Mouse (Mus musculus) midbrain, embryonic 11.5 days (tissue): Measurements from ENCODE around the gene Tuba1b. TPM values are rescaled to one million over a fixed set of nuclear protein-coding genes. Genes with fewer than 3 reads are reported as not detected.
"Not testable (repeated sequence)": the region's sequence is repeated elsewhere in the genome, so short reads cannot be mapped to it uniquely, and the experiment has no call there.

Experiments
- ATAC-seq: fragments of 200-750 bp; cut with Nextera tagmentation; 2 replicates; pipeline ENCODE4 v1.8.0; 2017; ENCODE audit warnings: moderate TSS enrichment, moderate library complexity; ENCODE audit not compliant: low FRiP score
- DNase-seq: peaks from one replicate; pipeline ENCODE4 v3.0.0; 2015; ENCODE audit warnings: low spot score; ENCODE audit errors: missing footprints
- H3K27ac ChIP-seq: fragments of 300-500 bp; sonication (generic); 2 replicates; pipeline ENCODE4 v1.5.1; 2014; ENCODE audit warnings: low read depth, low read length
- H3K27me3 ChIP-seq: fragments of 300-500 bp; sonication (generic); 2 replicates; pipeline ENCODE4 v1.6.1; 2014; ENCODE audit warnings: mild to moderate bottlenecking, low read length, moderate library complexity, mixed read lengths; ENCODE audit not compliant: control insufficient read depth, insufficient read depth
- H3K36me3 ChIP-seq: fragments of 300-500 bp; sonication (generic); 2 replicates; pipeline ENCODE4 v1.6.1; 2014; ENCODE audit warnings: mild to moderate bottlenecking, low read length, moderate library complexity, mixed read lengths; ENCODE audit not compliant: control insufficient read depth, insufficient read depth
- H3K4me1 ChIP-seq: fragments of 300-500 bp; sonication (generic); 2 replicates; pipeline ENCODE4 v1.6.1; 2014; ENCODE audit warnings: low read length; ENCODE audit not compliant: control insufficient read depth, insufficient read depth
- H3K4me2 ChIP-seq: fragments of 300-500 bp; sonication (generic); 2 replicates; pipeline ENCODE4 v1.6.1; 2014; ENCODE audit warnings: mild to moderate bottlenecking, moderate library complexity
- H3K4me3 ChIP-seq: fragments of 300-500 bp; sonication (generic); 2 replicates; pipeline ENCODE4 v1.5.1; 2014; ENCODE audit warnings: low read depth, low read length
- H3K9ac ChIP-seq: fragments of 300-500 bp; sonication (generic); 2 replicates; pipeline ENCODE4 v1.6.1; 2014; ENCODE audit warnings: low read length
- H3K9me3 ChIP-seq: fragments of 300-500 bp; sonication (generic); 2 replicates; pipeline ENCODE4 v1.6.1; 2016; ENCODE audit warnings: low read length; ENCODE audit not compliant: control insufficient read depth
- WGBS: fragments of 180-500 bp; shearing (Covaris S2); extraction: QIAGEN DNeasy Blood & Tissue Kit; methylation state at CpG from one replicate; pipeline ENCODE4 v1.1.7; 2014; 5-methylcytosine and 5-hydroxymethylcytosine counted together
- polyA plus RNA-seq: library from polyadenylated mRNA; unstranded; fragments of >200 nt; fragmentation: Nextera tagmentation; extraction: Ambion mirVana; gene quantifications from 2 replicates; pipeline ENCODE4 v1.2.1, GENCODE M21; 2014

Gene Tuba1b
- polyA plus RNA-seq, 1 experiment from 2014 or later = 2,255 TPM

DNA sequence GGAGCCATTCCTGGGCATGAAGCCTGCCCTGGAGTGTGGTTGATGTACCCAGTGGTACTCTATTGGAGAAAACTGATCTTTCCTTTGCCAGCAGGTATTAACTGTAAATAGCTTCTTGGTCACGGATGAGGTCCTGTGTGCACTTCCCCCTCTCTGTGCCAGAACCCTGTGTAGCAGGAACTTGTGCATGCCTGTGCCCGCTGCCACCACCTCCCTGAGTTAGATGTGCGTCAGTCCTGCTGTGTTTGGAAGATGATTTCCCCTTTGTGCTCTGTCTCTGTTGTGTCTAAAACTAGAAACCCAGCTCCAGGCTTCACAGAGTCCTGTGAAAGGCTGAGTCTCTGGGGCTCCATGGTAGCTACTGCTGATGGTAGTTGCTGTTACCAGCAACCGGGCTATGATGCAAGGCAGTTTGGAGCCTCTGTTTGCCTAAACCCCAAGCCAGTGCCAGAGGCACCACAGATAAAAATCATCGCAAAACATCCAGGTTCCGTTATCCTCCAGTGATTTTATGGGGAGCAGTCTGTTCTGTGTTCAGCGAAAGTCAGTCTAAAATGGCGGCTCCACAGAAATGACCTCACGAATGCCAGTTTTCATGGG lies 38.8 kb upstream of the Tuba1b start:
- no peaks in the 10 kb centered on the region for H3K9me3 ChIP-seq
- no peak overlapping the region for H3K4me3 ChIP-seq
- H3K27ac ChIP-seq = no peak overlapping the region
- ATAC-seq (no peak), DNase-seq (no peak)
- H3K27me3 ChIP-seq = no peaks in the 10 kb centered on the region
- no peak overlapping the region for H3K4me2 ChIP-seq
- H3K9ac ChIP-seq = no peak overlapping the region
- 88% methylated on average over 9 of the region's 9 CpGs for whole genome bisulfite sequencing
- H3K36me3 ChIP-seq = no peaks in the 10 kb centered on the region
- H3K4me1 ChIP-seq = peaks cover 48% of the 10 kb centered on the region

DNA sequence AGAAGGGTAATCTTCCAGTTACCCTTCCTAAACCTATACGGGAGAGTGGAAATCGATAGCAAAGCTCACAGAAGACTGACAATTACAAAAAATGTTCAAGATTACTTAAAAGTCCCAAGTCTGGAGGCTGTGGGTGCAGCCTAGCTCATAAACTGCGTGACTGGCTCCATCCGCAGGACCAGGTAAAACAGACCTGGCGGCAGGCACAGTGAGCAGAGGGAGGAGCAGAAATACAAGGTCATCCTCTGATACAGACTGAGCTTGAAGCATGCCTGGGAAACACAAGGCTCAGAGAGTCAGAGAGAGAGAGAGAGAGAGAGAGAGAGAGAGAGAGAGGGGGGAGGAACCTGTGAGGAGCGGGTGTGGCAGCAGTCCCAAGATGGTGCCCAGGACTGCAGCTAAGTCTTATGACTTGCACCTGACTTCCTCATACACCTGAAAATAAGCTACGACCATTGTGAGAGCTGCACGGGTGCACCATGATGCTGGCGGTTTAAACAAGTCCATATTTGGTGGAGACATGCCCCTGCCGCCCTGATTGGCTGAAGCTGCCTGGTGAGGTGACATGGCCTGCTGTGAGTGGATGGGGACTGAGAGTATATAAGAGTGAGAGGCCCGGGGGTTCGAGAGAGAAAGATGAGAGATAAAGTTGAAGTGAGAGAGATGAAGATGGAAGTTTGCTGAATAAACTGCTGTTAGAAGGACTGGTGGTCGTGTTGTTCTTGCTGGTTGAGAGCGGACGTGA lies 37.4 kb upstream of the Tuba1b start:
- H3K4me3 ChIP-seq, H3K9me3 ChIP-seq, DNase-seq, H3K36me3 ChIP-seq, H3K27me3 ChIP-seq: not testable (repeated sequence)
- Histone ChIP-seq H3K9ac (peak overlapping the region; percentile 57), H3K27ac (peak overlapping the region; percentile 99), H3K4me1 (peaks cover 37% of the 10 kb centered on the region), H3K4me2 (peak overlapping the region; percentile 25)
- 66% methylated on average over 15 of the region's 15 CpGs for WGBS
- ATAC-seq = 0 out of 2 replicates have a peak, but pooled peaks have one; percentile 15

DNA sequence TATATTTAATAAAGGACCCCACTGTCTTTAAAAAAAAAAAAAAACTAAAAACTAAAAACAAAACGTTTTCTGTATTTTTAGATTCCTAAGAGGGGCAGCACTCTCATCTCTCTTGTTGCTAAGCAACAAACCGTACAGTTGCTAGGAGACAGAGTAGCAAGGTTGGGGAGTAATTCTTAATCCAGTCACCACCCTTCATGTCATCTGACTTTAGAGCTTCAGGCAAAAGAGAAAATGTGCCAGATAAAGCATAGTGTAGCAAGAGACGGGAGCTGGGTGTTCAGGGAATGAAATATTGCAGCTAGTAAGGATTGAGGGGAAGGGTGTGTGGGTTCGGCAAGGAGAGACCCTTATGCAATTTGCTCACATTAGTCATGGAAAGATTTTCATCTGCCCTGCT lies 36.7 kb upstream of the Tuba1b start:
- Histone ChIP-seq H3K4me2 (peak overlapping the region; percentile 25), H3K36me3 (no peaks in the 10 kb centered on the region), H3K4me1 (peaks cover 37% of the 10 kb centered on the region), H3K27me3 (no peaks in the 10 kb centered on the region), H3K4me3 (no peak overlapping the region), H3K9ac (peak overlapping the region; percentile 57), H3K9me3 (no peaks in the 10 kb centered on the region), H3K27ac (peak overlapping the region; percentile 99)
- DNase-seq (peak; percentile 95), ATAC-seq (peak; percentile 39; the same call in 1 of the 2 replicates)
- 9% methylated on average over 4 of the region's 4 CpGs for WGBS

DNA sequence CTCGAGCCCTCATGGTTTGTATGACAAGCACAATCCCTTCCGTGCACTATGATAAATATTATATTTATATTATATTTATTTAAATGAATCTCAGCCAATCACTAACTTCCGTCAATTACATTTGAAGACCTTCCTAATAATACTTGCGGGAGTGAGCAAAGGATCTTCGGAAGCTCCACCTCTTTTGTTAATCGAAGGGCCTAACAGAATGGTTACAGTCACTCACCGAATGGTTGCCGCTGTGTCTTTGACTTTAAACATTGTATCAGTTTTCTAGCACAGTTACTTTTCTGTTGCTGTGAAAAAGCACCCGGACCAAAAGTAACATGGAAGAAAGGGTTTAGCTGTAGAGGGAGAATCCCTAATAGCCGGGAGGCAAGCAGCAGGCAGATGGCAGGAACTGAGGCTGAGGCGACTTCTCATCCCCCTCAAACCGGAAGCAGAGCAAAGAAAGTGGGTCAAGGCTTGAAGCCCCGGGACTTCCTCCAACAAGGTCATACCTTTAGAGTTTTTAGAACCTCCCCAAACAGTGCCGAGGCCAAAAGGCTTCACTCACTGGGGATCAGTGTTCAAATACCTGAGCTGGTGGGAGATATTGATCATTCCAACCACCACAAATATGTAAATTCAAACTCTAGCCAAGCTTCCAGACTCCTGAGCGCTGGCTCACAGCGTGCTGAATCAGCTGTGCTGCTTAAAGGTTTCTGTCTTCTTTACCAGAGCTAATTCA lies 35.2 kb upstream of the Tuba1b start:
- no peaks in the 10 kb centered on the region for H3K9me3 ChIP-seq
- DNase-seq (peak; percentile 95), ATAC-seq (peak; percentile 29)
- H3K9ac ChIP-seq = peak overlapping the region; percentile 53
- no peak overlapping the region for H3K4me3 ChIP-seq
- peak overlapping the region; percentile 99 for H3K27ac ChIP-seq
- peaks cover 37% of the 10 kb centered on the region for H3K4me1 ChIP-seq
- no peaks in the 10 kb centered on the region for H3K36me3 ChIP-seq
- peak overlapping the region; percentile 32 for H3K4me2 ChIP-seq
- H3K27me3 ChIP-seq = no peaks in the 10 kb centered on the region
- 4% methylated on average over 16 of the region's 16 CpGs for WGBS

DNA sequence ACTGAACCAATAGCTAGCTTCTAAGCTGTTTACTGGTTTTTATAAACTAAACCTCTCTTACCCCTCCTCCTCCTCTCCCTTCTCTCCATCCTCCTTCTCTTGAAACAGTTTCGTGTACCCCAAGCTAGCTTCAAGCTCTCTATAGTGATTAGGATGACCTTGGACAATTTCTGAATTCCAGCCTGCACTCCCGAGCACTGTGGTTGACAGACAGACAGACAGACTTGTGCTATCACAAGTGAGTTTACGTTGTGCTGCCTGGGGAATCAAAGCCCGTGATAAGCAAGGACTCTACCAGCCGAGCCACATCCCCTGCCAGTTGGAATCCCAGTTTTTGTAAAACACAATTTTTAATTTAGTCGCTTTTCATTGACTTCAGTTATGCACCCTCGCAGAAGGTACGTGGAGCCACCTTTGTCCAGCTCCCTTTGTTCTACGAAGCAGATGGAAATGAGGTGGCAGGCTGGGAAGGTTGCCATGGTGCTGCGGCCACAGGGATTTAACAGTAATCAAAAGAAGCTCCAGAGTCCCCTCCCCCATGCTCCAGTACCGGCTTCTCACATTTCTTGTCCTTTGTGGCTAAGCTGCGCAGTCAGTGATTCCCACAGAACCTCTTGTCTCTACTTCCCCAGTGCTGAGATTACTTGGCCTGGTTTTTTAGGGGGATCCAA lies 34.5 kb upstream of the Tuba1b start:
- no peak overlapping the region for H3K4me3 ChIP-seq
- H3K4me2 ChIP-seq = peak overlapping the region; percentile 32
- H3K4me1 ChIP-seq = peaks cover 37% of the 10 kb centered on the region
- 3% methylated on average over 12 of the region's 12 CpGs for WGBS
- DNase-seq (peak; percentile 98), ATAC-seq (peak; percentile 91)
- H3K9ac ChIP-seq = peak overlapping the region; percentile 53
- H3K36me3 ChIP-seq = no peaks in the 10 kb centered on the region
- H3K9me3 ChIP-seq = peaks cover 2% of the 10 kb centered on the region; the same call in 1 of the 2 replicates
- H3K27me3 ChIP-seq = no peaks in the 10 kb centered on the region
- peak overlapping the region; percentile 99 for H3K27ac ChIP-seq

DNA sequence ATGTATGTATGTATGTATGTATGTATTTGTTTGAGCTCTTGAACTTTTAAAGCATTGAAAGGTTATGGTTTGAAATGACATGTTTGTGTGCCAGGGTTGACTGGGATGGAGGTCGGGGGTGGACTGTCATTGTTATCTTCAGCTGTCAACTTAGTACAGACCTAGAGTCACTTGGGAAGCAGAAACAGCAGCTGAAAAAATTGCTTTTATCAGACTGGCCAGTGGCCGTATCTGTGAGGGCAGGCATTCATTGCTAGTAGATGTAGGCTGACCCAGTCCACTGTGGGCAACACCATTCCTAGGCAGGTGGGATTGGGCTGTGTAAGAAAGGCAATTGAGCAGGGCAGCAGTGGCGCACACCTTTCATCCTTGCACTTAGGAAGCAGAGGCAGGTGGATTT lies 25.2 kb upstream of the Tuba1b start:
- H3K27ac ChIP-seq = no peak overlapping the region
- H3K4me3 ChIP-seq = no peak overlapping the region
- H3K27me3 ChIP-seq = no peaks in the 10 kb centered on the region
- H3K9me3 ChIP-seq = peaks cover 4% of the 10 kb centered on the region; the same call in 1 of the 2 replicates
- WGBS = 87% methylated on average over 3 of the region's 3 CpGs
- no peak for DNase-seq
- no peak overlapping the region for H3K9ac ChIP-seq
- no peaks in the 10 kb centered on the region for H3K36me3 ChIP-seq
- H3K4me1 ChIP-seq = peaks cover 18% of the 10 kb centered on the region
- H3K4me2 ChIP-seq = no peak overlapping the region
- no peak for ATAC-seq

DNA sequence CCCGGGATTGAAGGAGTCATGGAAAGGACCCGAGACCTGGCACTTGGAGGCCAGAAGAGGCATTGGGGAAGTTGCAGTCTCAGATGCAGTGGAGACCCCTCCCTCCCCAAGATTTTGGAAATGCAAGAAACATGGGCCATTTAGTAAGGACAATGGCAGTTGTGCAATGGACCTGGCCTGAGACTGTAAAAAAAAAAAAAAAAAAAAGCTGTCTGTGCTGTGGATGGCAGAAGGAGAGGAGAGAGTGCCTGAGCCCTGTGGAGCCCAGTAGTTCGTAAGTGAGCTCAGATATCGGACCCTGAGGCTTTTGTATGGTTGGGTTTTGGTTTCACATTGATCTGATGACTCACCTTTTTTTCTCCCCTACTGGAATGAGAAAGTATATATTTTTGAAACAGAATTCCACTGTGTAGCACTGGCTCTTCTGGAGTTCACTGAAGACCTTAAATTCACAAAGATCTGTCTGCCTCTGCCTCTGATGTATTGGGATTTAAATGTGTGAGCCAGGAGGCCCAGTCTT lies 24.6 kb upstream of the Tuba1b start:
- Histone ChIP-seq H3K27ac (no peak overlapping the region; the same call in 1 of the 2 replicates), H3K36me3 (no peaks in the 10 kb centered on the region), H3K9me3 (peaks cover 2% of the 10 kb centered on the region; the same call in 1 of the 2 replicates), H3K4me1 (peaks cover 23% of the 10 kb centered on the region), H3K4me2 (no peak overlapping the region), H3K9ac (no peak overlapping the region), H3K27me3 (no peaks in the 10 kb centered on the region), H3K4me3 (no peak overlapping the region)
- ATAC-seq (no peak), DNase-seq (no peak)
- WGBS = 93% methylated on average over 4 of the region's 4 CpGs

DNA sequence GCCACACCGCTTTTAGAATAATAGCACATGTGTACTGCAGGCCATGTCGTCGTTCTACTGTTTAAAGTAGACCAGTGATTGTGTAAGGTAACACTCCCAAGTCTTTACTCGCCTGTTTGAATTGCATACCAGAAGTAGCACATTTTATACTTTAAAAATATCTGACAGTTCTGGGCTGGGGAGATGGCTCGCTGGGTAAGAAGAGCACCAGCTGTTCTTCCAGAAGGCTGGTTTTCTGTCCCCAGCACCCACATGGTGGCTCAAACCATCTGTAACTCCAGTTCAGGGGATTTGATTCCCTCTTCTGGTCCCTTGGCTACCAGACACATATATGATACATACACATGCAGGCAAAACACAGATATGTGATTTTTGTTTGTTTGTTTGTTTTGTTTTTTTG lies 23.1 kb upstream of the Tuba1b start:
- Histone ChIP-seq H3K4me1 (peaks cover 23% of the 10 kb centered on the region), H3K9ac (no peak overlapping the region), H3K9me3 (no peaks in the 10 kb centered on the region), H3K36me3 (no peaks in the 10 kb centered on the region), H3K27me3 (no peaks in the 10 kb centered on the region), H3K4me2 (no peak overlapping the region), H3K4me3 (no peak overlapping the region), H3K27ac (no peak overlapping the region)
- 90% methylated on average over 5 of the region's 5 CpGs for WGBS
- no peak for ATAC-seq
- no peak for DNase-seq
